Mouse (Mus musculus): Measurements from ENCODE around the gene Gm20388.

DNA sequence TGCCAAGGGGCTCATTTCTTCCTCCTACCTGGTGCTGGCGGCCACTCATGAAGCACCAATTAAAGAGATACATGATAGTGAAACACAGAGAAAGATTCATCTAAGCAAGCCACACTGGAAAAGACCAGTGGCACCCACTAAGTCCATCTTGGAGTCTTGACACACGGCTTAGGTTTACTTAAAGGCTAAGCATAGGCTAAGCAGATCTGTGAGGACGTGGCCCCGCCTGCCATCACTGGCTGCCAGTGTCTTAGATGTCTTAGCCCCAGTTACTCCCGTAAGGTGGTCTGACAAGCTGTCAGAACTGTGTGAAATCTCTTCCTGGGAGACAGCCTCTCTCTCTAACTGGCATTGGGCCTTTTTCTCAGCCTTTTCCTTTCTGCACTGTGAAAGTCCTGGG lies 404.3 kb downstream of the Gm20388 start:
- no peak for TF ChIP-seq TAL1 (IDR thresholded peaks at IDR 0.05; ENCODE audit: low read length)
- TF ChIP-seq GATA1 (IDR thresholded peaks at IDR 0.05; ENCODE audit: low read length): no peak

Measured in erythroblast, embryonic 14.5 days (primary cell).